Mouse (Mus musculus) urinary bladder, adult 18-20 months (tissue): ENCODE measurements at regions not wholly inside any gene's neighbourhood (a gene's known extent, or its start where the extent isn't known, plus 50 kb on each side); places are given as distances from the start of the nearest gene placed in this dataset.

Source experiments
- DNase-seq, 2 experiments: peaks; one replicate each; pipeline ENCODE4 v3.0.0; 2022; ENCODE audit warnings: low spot score in 2 of 2, mixed read lengths in 2 of 2

DNA sequence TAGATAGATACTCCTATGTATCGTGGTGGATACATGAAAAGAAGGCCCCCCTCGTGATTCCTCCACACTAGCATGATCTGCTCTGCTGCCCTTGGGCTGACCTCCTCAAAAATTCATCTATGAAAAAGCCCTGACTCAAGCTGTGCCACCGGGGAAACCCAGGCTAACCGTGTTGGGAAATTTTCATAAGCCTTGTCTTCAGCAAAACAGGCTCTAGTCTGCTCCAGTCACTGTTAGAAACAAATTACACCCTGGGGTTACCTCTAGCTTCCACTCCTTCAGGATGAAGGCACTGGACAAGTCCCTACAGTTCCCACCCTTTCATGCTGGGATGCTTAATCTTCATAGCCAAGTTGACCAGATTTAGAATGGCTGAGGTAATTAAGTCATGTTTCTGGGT is 315.0 kb upstream of the Nrp1 start:
- no peak for DNase-seq

- no peak for DNase-seq
These were observed 302.2 kb upstream of the Nrp1 start for GRCm38 (mm10) chr8:128056251-128056650.

GRCm38 (mm10) chr8:128057845-128058244 is 300.6 kb upstream of the Nrp1 start:
- DNase-seq, result no peak

- no peak for DNase-seq
These were observed 298.6 kb upstream of the Nrp1 start for GRCm38 (mm10) chr8:128059817-128060216.

DNA sequence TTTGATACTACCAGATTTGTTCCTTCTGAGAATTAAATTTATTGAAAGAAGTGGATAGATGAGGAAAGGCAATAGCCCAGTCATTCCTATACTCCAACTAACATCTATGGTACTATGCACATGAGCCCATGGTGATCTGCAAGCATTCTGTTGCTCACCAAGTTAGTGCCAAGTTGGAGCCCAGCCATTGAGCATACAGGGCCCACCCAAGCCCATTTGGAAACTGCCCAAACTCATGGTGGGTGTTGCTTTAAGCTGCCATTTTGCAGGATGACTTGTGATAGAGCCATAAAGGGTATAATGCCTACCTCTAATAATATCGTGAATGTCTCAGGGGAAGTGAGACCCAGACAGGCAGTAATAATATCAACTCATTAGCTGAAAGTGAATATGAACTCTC is 294.2 kb upstream of the Nrp1 start:
- no peak for DNase-seq

- no peak for DNase-seq
These were observed 293.3 kb upstream of the Nrp1 start for GRCm38 (mm10) chr8:128065127-128065526.

DNA sequence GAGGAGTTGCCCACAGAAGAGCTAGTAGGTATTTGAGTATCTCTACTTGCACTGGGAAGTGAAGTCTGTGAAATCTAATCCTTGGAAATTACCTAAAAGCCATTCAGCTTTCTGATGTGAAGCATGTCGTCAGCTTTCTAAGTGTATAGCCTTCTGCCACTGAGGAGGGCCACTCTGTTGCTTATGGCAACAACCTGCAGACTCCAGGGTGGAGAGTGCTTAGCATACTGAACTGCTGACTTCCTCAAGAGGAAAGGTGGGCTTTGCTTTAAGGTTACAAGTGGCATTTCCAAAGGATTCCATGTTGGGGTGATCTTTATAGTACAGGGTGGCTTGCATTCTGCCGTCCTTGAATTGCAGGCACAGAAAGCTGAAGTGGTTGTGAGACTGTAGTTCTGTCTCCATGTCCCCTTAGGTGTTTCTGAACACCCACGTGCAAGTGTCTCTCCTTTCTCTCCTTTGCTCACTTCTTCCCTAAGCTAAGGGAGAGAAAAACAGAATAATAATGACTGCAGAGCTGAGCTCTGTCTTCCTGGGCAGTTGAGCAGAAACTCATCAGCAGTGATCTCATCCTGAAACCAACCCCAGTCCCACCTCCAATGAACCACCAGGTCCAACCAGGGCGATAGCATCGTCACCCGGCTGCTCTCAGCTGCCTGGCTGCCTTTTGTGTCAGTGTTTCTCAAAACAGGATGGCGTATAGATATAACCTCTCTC is 292.3 kb upstream of the Nrp1 start:
- no peak for DNase-seq

DNA sequence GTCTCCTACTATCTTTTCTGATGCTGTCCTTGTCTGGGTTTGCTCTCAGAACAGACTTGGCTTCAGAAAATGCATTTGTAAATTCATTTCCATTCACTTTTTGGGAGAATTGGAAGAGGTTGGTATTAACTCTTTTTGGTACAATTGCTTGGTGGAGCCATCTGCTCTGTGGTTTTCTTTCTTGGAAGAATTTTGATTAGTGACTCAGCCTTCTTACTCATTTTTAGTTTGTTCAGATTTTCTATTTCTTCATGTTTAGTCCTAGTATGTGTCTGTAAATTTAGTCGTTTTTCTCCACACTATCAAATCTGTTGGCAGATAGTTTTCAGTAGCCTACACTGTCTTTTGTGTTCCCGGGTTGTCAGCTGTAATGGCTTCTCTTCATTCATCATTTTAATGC is 288.7 kb upstream of the Nrp1 start:
- DNase-seq, result no peak

DNA sequence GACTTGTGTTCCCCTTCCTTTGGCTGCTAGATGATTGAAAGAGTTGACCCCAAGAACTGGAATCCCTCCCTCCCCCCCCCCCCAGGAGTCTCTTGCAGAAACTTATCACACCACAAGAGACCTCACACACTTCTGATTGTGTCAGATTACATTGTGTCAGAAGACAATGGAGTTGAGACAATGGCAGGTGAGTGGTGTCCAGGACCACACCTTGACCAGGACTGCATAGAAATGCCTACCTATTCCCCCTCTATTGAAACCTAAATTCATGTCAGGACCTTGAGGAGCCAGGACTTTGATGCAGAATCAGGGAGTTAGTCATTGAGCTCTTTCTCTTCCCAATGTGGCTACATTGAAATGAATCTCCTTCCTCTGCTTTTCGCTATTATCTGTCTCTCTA is 282.8 kb upstream of the Nrp1 start:
- DNase-seq, result no peak

GRCm38 (mm10) chr8:128076226-128076625 is 282.2 kb upstream of the Nrp1 start:
- no peak for DNase-seq

DNA sequence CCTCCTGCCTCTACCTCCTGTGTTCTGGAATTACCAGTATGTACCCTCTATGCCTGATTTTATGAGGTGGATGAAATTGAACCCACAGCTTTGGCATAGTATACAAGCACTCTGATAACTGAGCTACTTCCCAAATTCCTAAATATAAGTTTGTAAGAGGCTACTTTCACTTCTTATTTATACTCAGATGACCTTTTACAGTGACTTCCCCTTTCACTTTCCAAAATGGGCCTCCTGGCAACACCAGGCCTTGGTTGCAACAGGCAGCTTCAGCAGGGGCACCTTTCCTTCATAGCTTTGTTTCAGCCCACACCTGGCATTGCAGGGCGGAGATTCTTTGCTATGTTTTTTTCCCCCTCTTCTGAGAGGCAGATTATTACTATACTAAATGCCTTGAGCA is 279.7 kb upstream of the Nrp1 start:
- DNase-seq, result no peak

DNA sequence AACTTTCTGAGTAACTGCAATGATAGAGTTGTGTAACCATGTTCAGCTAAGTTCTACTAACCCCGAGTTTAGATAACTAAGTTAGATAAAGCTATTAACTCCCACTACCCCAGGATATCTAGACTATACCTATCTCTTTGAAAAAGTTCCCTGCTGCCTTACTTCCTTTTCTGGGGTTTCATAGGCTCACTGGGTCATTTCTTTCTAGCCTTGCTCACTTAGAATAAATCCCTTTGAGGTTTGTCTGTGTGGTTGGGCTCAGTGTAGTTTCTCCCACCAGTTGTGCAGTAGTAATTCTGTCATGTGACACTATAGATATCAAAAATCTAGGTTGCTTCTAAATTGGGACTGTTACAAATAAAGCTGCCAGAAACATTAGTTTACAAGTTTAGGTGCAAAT is 272.6 kb upstream of the Nrp1 start:
- DNase-seq, result no peak

GRCm38 (mm10) chr8:128087500-128087899 is 270.9 kb upstream of the Nrp1 start:
- no peak for DNase-seq

GRCm38 (mm10) chr8:128092826-128093225 is 265.6 kb upstream of the Nrp1 start:
- no peak for DNase-seq

DNA sequence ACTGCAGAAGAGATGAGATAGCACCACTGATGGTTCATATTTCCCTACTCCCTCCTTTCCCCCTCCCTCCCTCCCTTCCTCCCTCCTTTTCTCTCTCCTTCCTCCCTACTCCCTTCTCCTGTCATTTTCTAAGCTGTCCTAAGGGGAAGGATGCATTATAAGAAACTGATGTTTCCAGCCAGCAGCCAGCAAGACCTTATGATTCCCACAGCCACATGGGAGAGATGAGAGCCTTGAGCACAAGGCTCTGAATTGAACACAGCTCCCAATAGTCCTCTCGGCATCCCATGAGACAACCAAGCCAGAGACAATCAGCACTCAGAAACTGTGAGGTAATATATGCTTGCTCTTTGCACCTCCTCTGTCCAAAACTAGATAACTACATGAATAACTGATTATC is 263.0 kb upstream of the Nrp1 start:
- no peak for DNase-seq

DNA sequence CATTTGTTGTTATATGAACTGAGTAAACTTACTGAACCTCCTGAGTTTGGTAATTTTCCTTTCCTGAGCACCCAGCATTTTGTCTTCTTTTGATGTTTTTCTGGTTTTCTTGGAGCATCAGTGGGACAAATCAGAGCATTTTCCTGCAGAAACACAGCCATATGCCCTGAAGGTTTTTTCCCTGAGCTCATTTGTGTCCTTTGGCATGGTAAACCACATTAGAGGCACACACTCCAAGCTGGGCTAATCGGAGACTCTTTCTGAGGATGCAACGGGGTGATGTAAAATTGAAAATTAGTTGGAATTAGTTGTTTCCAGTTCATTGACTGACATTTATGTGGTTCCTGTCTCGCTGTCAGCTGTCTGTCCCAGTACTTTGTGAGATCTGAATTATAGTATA is 260.8 kb upstream of the Nrp1 start:
- no peak for DNase-seq

- DNase-seq, result no peak
These were observed 255.0 kb upstream of the Nrp1 start for GRCm38 (mm10) chr8:128103380-128103779.

- DNase-seq, result no peak
These were observed 251.8 kb upstream of the Nrp1 start for GRCm38 (mm10) chr8:128106569-128106968.

DNA sequence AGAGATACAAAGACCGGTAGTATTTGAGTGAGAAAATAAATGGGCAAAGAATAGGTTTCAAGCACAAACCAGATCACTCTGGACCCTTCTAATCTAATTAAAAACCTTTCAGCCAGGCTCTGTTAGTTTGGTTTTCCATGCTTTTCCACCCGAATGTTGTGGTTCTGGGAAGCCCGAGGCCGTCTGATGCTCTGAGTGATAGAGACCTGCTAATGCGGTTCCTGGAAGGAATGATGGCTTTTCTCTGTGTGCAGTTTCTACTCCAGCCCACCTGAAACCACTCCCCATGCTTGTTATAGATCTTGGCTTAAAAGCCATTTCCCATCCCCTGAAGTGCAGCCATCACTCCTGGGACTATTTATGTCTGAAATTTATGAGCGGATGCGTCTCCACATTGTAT is 251.4 kb upstream of the Nrp1 start:
- DNase-seq, result no peak

DNA sequence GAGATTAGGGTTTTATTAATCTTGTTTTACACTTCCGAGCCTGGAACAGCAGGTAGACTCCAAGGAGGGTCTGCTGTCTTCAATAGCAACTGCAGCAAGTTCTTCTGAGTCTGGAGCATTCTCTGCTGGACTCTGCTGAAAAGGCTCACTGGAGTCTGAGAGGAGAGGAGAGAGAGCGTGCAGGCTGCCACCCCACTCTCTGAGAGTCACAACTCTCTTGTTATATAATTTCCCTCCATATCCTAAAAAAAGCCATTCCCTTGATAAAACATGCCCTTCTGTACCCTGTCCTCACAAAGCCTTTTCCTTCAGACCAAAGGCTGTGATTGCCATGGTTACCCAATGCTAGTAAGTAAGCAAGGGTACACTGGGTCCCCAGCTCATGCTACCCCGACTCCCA is 249.4 kb upstream of the Nrp1 start:
- no peak for DNase-seq

- no peak for DNase-seq
These were observed 247.3 kb upstream of the Nrp1 start for GRCm38 (mm10) chr8:128111132-128111531.

DNA sequence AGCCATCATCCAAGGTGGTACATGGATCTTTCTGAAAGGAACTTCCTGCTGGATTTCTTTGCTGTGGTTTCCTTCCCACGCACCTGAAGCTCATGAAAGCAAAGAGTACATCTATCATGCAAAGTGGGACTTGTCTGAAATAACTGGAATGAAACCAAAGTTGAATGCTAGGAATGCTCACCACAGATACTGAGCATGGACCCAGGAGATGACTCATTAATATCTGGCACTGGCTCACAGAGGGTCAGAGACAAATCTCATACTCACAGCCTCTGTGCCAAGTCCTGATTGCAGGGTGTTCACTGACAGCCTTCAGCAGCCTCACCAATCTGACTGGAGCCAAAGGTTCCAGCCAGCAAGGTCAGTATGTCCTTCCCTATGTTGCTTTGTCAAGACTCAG is 245.3 kb upstream of the Nrp1 start:
- DNase-seq, result no peak

DNA sequence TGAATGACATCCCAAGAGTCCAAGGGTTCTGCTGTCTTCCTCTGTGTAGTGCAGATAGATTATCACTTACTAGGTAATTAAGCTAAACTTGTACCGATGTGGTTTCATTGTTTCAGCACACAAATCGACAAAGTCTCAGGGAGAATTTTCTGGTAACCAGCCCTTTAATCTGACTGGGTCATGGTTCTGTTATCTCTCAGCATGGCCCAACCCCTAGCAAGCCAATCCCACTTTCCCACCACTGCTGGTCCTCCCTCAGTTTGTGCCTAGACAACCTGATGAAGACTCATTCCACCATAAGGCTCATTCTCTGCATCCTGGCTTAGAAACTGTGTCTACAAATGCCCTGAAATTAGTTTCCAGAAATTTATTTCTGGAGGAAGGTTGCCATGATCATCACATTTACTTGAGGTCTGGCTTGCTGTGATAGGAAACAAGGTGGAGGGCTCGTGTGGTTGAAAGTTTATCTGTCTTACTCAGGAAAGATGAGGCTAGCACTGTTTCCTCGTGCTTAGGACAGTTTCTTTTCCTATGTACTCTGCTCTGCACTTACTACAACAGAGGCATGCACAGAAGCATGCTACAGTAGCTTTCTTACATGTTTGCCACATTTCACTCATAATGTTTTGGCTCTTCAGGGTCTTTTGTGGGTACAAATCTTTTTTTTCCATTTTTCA is 217.0 kb upstream of the Nrp1 start:
- DNase-seq, result no peak
